Mouse (Mus musculus) urinary bladder, adult 2 months (tissue): ENCODE measurements around the gene Sipa1l3. TPM values are rescaled to one million over a fixed set of nuclear protein-coding genes. Genes with fewer than 3 reads are reported as not detected.

Experiments
- DNase-seq: peaks from one replicate; pipeline ENCODE4 v3.0.0; 2022; ENCODE audit warnings: low spot score
- polyA plus RNA-seq: library from polyadenylated mRNA; depleted of rRNA; stranded (reverse); fragments of >200 nt; gene quantifications from 2 replicates; pipeline ENCODE4 v1.2.3, GENCODE M21; 2012

Sipa1l3 gene
- polyA plus RNA-seq, 1 experiment, result 18.4 TPM

- DNase-seq, result no peak
These were observed 183.2 kb downstream of the Sipa1l3 start for GRCm38 (mm10) chr7:29335276-29335675.

GRCm38 (mm10) chr7:29334156-29334555 lies 184.3 kb downstream of the Sipa1l3 start:
- no peak for DNase-seq

DNA sequence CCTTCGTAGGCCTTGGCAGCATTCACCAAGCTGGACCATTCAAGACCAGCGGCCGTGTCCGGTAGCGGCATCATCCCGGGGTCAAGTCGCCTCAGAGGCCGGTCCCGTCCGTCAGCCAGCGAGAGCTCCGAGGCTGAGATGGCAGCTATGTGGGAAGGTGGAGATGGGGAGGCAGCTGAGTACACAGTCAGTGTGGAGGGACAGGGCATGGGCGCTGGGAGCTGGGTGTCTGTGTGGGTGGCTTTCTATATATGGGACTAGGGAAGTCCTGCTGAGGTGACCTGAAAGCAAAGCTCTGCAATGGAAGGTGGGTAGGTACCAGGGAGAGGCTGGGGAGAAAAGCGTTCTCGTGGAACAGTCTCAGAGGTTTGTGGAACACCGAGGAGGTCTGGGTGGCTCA lies 189.5 kb downstream of the Sipa1l3 start:
- no peak for DNase-seq

DNA sequence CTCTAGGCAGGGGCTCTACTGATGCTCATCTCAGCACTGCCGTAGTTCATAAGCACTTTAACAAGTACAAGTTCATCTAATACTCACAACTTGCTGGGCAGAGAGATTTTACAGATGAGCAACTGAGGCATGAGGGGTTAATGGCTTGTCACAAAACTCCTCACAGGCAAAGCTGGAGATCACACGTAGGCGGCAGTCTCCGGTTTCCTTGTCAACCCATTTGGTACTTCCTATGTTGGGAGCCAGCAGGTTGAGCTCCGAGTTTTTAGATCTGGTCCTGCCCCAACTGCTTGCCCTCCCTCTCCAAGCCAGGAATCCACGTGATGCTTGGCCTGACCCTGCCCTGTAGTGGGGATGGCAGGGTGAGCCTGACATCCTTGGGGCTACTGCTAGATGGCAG lies 191.4 kb downstream of the Sipa1l3 start:
- no peak for DNase-seq

GRCm38 (mm10) chr7:29319337-29320307 lies 198.8 kb downstream of the Sipa1l3 start:
- DNase-seq, result no peak

GRCm38 (mm10) chr7:29318115-29318911 lies 200.1 kb downstream of the Sipa1l3 start:
- DNase-seq, result no peak

GRCm38 (mm10) chr7:29317558-29317957 lies 200.9 kb downstream of the Sipa1l3 start:
- no peak for DNase-seq

GRCm38 (mm10) chr7:29316976-29317375 lies 201.5 kb downstream of the Sipa1l3 start:
- no peak for DNase-seq

GRCm38 (mm10) chr7:29316137-29316734 lies 202.2 kb downstream of the Sipa1l3 start:
- DNase-seq, result no peak

DNA sequence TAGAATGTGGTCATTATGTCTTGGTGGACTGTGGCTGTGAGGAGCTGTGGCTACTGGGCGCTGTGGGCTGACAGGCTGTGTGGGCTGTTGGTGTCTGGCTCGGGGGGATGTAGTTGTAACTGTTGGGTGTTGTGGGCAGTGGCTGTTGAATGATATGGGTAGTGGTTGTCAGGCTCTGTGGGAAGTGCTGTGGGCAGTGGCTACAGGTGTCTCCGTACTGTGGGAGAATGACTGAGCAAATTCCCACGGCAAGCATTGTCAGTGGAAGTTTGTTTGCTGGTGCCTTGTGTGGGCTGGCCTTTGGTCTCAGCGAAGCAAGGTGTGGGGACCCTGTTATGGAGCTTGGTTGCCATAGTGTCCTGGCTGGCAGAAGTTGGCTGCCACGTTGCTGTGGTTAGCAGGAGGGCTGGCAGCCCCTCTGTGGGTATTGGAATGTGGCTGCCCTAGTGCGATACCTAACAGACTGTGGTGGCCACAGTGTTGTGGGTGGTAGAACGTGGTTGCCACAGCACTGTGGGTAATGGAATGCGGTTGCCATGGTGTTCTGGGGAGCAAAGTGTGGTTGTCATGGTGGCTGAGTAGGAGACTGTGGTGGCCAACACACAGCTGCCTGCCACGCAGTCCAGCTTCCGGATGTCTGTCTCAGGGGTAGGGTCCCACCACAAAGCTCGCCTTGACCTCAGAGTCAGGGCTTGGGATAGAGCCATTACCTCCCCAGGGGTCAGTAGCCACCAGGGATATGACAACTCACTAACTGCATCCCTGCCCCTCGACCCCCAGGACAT lies 203.4 kb downstream of the Sipa1l3 start:
- DNase-seq, result no peak

DNA sequence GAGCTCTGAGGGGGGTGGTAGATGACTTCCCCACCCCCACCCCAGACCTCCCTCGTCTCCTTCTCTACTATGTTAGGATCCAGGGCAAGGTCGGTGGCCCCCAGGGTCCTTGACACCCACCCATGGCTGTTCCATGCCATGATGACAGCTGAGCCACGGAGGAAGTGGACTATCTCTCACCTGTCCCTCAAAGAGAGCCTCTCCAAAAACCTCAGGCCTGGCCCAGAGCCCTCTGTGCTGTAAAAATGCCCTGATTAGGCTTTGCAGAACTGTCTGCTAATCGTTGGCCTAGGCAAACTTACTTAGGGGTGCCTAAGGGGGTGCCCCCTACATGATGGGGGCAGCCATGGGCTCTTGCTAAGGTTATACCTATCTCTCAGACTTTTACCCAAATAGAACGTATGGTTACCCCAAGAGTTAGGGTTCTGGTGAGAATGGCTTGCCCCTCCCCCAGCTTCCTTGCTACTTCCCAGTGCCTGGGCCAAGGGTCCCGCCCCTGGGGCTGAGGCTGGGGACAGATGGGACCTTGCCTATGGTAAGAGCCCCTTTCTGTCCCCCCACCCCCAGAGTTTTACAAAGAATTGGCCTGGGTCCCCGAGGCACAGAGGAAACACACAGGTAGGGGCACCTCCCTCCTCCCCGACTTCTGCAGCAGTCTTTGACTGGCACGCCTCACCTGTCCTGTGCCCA lies 204.7 kb downstream of the Sipa1l3 start:
- no peak for DNase-seq

DNA sequence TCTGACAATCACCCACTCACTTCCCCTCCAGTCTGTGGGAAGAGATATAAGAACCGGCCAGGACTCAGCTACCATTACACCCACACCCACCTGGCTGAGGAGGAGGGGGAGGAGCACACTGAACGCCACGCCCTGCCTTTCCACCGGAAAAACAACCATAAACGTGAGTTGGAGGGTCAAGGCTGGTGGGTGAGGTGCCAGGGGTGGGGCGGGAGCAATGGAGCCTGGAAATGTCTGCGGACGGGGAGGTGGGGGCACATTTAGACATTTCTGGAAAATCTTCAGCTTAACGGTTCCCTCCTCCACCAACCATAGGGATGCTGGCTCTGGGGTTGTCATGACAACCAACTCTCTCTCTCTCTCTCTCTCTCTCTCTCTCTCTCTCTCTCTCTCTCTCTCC lies 205.4 kb downstream of the Sipa1l3 start:
- DNase-seq, result no peak

DNA sequence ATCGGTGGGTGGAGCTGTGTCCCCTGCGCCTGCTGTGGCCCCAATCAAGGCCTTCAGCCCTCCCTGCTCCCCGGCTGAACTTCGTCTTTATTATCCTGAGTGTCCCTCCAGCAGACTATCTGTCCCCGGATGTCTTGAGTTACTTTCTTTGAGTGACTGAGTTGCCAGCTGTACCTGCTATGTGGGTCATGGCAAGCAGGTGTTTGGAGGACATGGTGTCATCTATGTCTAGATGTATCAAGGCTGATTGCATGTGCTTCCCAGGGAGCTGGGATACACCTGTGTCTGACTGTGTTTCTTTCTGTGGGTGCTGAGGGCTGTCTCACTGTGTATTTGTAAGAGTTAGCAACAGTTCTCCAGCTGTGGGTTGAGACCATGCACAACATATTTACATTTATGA lies 208.7 kb downstream of the Sipa1l3 start:
- no peak for DNase-seq

DNA sequence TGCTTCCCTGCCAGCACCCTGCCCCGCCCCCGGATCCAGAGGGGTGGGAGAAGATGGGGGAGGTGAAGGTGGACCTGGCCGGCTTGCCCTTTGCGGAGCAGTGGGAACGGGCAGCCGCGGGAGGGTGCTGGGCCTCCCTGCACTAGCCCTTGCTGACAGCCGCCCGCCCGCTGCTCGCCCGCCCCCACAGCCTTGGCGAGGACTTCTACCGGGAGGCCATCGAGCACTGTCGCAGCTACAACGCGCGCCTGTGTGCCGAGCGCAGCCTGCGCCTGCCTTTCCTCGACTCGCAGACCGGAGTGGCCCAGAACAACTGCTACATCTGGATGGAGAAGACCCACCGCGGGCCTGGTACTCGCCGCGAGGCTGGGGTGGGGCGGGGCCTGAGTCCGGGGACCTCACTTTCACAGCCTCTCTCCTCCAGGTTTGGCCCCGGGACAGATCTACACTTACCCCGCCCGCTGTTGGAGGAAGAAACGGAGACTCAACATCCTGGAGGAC lies 209.2 kb downstream of the Sipa1l3 start:
- no peak for DNase-seq

DNA sequence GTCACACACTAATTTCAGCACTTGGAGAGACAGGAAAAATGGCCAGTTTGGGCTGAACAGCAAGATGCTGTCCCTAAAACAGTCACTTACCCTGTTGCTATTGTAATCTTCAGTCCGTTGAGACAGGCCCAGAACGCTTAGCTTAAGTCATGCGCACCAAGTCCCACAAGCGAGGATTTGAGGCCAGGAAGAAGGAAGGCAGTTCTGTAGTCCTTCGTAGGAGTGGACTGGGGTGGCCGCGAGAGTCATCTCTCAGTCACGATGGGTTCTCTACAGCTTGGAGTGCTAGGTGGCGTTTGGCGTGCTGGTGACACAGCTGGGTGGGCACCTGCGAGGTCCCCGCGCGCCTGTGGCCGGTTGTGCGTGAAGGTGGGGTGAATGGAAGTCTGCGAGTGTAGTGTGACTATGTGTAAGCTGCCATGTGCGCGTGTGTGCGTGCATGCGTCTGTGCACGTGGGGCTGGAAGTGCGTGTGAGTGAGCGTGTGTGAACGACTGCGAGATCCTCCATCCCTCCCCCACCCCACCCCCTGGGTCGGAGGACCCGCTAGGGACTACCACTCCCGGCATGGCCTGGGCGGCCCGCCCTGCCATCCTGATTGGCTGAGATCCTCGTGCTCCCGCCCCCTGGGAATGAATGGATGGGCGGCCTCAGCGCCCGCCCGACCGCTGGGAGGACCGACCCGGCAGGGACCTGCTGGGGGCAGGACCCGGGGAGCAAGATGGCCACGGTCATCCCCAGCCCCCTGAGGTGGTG lies 210.9 kb downstream of the Sipa1l3 start:
- DNase-seq, result peak; percentile 76

GRCm38 (mm10) chr7:29306619-29307018 lies 211.8 kb downstream of the Sipa1l3 start:
- no peak for DNase-seq

DNA sequence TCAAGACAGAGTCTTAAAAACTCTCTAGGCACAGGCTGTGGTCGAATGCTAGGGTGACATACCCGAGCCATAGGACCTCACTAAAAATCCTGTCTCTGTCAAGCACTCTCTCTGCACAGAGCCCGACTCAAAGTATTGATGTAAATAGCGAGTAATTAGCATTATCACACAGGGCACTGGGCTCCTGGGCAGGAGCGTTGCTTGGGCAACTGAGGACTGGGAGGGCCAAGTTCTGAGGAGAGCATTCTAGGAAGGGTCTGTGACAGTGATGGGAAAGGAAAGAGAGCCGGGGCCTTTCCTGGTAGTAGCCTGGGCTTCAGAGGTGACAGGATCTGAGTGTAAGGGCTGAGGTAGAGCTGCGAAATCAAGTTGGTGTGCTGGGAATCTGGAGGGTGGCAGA lies 212.3 kb downstream of the Sipa1l3 start:
- DNase-seq, result no peak

GRCm38 (mm10) chr7:29305263-29305988 lies 213.0 kb downstream of the Sipa1l3 start:
- no peak for DNase-seq
